Mouse (Mus musculus) lung, adult 18-20 months (tissue): Measurements from ENCODE around the gene Carm1.
A peak's percentile ranks its signal among the peaks of the same experiment; 100 is the strongest.
"Not testable (repeated sequence)": the region's sequence is repeated elsewhere in the genome, so short reads cannot be mapped to it uniquely, and the experiment has no call there.

Experiments
- DNase-seq, 2 experiments: peaks; one replicate each; pipeline ENCODE4 v3.0.0; 2022; ENCODE audit warnings: mixed read lengths in 2 of 2

Carm1 gene

GRCm38 (mm10) chr9:21578226-21578625 is 31.5 kb downstream of the Carm1 start:
- no peak for DNase-seq

- DNase-seq: no peak
Observed at GRCm38 (mm10) chr9:21585401-21585800, 38.7 kb downstream of the Carm1 start.

GRCm38 (mm10) chr9:21587678-21588349 is 41.1 kb downstream of the Carm1 start:
- DNase-seq: no peak

- DNase-seq: no peak
Observed at GRCm38 (mm10) chr9:21588350-21588749, 41.7 kb downstream of the Carm1 start.

- no peak for DNase-seq
Observed at GRCm38 (mm10) chr9:21589538-21589937, 42.8 kb downstream of the Carm1 start.

GRCm38 (mm10) chr9:21591127-21591830 is 44.6 kb downstream of the Carm1 start:
- no peak for DNase-seq

DNA sequence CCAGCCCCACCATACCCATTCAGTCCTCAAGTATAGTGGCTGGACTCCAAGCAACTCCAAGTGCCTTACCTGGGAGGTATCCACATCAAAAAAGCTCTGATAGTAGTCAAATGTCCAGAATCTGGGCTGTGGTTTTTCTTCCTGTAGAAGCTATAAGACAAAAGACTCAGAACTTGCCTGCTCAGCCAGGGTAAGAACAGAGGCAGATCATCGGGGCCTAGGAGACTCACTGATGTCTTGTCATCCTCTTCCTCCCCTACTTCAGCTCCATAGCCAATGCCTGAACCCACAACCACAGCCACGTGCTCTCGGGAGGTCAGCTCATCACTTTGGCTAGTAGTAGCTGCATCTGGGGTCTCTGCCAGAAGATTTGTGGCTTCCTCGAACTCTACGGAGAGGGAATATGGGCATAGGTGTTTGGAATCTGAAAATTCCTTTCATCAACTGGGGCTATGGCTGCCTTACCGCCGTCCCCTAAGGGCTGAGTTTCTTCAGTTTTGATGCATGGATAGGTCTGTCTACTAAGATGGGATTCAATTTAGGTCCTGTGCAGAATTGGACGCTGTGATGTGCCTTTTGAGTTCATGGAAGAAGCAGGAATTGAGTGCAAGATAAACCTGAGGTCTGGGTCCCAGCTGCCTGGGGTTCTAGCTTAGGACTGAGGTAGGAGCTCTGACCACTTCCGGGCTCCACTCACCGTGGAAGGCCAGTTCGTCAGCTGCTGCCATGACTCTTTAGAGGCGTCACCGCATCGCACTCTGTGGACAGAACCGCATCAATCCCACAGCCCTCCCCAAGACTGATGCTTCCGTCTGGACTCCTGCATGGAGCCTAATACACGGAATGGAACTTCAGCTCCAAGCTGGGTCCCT is 45.4 kb downstream of the Carm1 start:
- no peak for DNase-seq

DNA sequence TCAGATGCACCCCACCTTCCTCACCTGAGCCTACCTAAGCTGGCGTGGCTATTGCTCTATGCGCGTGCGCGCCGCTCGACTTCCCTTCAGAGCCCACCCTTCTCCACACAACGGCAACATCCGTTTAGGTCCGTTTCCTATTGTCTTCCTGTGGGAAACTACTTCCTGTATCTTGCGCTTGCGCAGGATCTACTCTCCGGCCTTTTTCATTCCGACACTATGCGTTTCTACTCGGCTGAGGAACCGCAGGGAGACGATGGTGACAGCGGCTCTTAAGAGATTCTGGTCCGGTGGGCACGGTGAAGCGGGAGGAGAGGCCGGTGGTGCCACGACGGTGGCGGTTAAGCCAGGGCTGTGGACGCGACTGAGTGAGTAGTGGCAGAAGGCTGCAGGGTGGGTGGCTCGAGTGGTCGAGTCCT is 46.0 kb downstream of the Carm1 start, which contains the start of the genes Timm29 and Yipf2:
TSS of gene Timm29 (plus strand) at position 20 of the 419 bp plus-strand sequence.
TSS of gene Yipf2 (minus strand) at position 126 of the 419 bp plus-strand sequence.
- DNase-seq: peak; percentile 91 to 94

- peak; percentile 48 for DNase-seq
Observed at GRCm38 (mm10) chr9:21593122-21593721, 46.5 kb downstream of the Carm1 start.

GRCm38 (mm10) chr9:21594350-21594749 is 47.7 kb downstream of the Carm1 start:
- not testable (repeated sequence) for DNase-seq

DNA sequence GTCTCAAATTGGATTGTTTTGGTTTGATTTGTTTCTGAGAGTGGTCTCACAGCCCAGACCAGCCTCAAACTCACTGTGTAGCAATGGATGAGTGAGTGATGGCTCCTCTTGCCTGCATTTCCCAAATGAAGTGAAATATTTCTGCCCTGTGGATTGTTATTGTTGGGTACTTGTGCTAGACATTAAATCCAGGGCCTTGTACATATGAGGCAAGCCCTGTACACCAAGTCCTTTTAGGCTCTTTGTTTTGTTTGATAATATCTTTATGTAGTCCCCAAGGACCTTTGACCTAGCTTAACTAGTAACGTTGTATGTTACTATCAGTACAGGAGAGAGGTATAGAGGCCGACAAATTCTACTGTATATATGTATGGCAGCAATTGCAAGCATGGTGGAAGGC is 48.1 kb downstream of the Carm1 start:
- DNase-seq: no peak

GRCm38 (mm10) chr9:21598198-21598597 is 51.5 kb downstream of the Carm1 start:
- DNase-seq: peak in 1 of 2 experiments; percentile 21

DNA sequence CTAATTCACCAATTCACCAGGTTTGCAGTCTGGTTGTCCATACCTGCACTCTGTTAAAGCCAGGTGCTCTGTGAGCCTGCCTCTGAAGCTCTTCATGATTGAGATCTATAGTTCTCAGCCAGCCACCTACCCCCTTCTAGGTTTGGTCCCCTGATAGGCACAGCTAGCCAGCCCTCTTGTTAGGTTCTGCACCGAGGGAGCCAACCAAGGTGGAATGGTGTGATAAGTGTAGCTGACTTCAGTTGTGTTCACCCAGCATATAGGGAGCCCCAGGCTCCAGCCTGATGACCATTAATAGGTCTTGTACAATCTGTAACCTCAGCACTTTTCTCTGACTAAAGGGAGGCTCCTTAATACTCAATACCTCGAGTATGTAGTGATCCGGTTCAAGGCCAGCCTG is 53.5 kb downstream of the Carm1 start:
- DNase-seq: no peak

DNA sequence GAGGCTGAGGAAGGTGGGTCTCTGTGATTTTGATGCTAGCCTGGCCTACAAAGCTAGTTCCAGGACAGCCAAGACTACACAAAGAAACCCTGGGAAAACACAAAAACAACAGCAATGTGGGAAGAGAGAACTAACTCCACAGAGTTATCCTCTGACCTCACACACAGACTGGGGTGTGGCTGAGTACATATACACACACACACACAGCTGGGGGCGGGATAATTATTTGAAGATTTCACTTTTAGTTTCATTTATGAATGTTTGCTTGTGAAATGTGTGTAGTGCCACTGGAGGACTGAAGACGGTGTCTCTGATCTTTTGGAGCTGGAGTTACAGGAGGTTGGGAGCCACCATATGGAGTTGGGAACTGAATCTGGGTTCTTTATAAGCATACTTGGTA is 54.4 kb downstream of the Carm1 start:
- DNase-seq: no peak

GRCm38 (mm10) chr9:21601722-21602399 is 55.2 kb downstream of the Carm1 start:
- DNase-seq: peak; percentile 62 to 73

GRCm38 (mm10) chr9:21604119-21604518 is 57.4 kb downstream of the Carm1 start:
- no peak for DNase-seq

DNA sequence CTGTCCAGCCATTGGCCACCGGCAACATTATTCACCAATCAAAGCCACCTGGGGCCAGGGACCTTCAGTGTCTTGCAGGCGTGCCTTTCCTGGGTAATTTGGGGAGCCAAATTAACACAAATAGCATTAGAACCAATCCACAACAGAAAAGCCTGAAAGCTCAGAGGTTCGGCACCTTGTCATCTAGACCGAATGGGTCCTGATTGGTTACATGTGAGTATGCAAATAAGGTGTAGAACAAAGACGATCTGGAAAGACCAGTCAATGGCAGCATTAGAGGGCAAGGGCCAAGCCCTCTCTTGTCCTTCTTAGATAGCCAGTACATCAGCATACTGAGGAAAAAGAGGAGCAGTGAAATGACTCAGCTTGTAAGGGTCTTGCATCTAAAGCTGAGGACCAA is 59.2 kb downstream of the Carm1 start:
- no peak for DNase-seq

DNA sequence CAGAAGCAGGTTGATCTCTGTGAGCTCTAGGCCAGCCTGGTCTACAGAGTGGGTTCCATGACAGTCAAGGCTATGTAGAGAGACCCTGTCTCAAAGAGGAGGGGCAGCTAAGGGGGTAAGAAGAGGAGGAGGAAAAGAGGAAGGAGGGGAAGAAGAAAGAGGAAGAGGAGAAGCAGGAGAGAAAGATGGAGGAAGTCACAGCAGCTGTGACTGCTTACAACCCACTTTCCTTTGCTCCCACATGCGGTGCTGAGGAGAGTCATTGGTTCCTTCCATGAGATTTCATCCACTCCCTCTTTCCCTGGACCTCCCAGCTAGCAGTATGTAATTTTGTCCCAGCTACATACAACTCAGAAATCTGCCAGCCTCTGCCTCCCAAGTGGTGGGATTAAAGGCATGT is 60.0 kb downstream of the Carm1 start:
- no peak for DNase-seq

DNA sequence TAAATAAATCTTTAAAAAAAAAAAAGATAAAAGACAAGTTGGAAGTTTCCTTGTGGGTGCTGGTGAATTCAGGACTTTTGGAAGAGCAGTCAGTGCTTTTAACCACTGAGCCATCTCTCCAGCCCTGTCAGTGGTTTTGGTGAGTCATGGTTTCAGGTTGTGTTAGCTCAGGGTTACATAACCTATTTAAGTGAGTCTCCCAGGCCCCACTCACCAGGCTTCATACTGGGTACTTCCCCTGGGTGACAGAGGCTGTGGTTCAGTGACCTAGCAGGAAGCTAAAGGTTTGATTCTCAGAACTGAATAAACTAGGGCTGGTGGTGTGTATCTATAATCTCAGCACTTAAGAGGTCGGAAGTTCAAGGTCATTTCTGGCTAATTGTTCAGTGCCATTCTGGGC is 63.2 kb downstream of the Carm1 start:
- peak; percentile 81 to 84 for DNase-seq

GRCm38 (mm10) chr9:21614864-21615616 is 68.3 kb downstream of the Carm1 start:
- DNase-seq: no peak

DNA sequence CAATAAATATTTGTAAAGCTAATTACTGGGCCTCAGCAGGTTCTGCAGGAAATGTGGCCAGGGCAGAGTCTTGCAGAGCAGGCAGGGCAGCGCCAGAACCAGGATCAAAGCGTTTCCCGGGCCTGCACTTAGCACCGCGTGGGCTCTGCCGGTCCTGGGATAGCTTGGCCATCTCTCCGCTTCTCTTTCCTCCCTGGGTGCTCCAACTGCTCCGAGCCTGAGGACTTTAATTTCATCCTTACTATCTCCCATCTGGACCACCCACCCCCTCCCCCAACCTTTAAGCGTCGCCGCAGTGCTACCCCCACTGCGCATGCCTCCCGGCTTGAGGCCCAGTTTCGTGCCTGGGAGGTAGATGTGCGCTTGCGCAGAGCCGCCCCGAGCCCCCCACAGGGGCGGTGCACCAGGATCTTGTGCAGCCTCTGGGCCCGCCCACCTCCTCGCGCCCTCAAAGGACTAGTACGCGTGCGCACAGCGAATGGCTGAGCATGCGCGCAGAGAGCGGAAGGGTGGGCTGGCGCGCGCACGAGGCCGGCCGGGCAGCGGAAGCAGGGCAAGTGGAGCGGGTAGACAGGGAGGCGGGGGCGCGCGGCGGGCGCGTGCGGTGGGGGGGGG is 69.0 kb downstream of the Carm1 start, which contains the start of gene Smarca4:
TSS of gene Smarca4 (plus strand) at position 553 of the 615 bp plus-strand sequence.
- DNase-seq: peak; percentile 99
